Mouse (Mus musculus) CH12.LX (cell line): ENCODE results near the gene Mark4. TPM values are rescaled to one million over a fixed set of nuclear protein-coding genes. Genes with fewer than 3 reads are reported as not detected.

ENCODE experiments used
- DNase-seq: peaks from one replicate; pipeline ENCODE4 v3.0.0-alpha.2; 2013; ENCODE audit errors: extremely low read depth
- H3K27ac ChIP-seq: 2 replicates; pipeline ENCODE4 v1.5.1; 2012; ENCODE audit warnings: low read depth, mild to moderate bottlenecking, control low read depth, moderate library complexity; ENCODE audit not compliant: insufficient read depth
- H3K27me3 ChIP-seq: replicated peaks from 2 replicates; pipeline ENCODE3; 2012; ENCODE audit warnings: inconsistent platforms
- H3K36me3 ChIP-seq, 2 experiments: replicated peaks in 1 of 2; 2 replicates each; pipeline versions ENCODE3 to v1.6.1; 2012; ENCODE audit warnings: inconsistent platforms in 1 of 2, low read length in 1 of 2, mild to moderate bottlenecking in 1 of 2, mixed read lengths in 1 of 2, moderate library complexity in 1 of 2; ENCODE audit not compliant: control insufficient read depth in 1 of 2, insufficient read depth in 1 of 2
- H3K4me1 ChIP-seq, 2 experiments: 2 replicates each; pipeline ENCODE4 v1.6.1; 2012; ENCODE audit warnings: inconsistent platforms in 1 of 2, moderate library complexity in 1 of 2; ENCODE audit not compliant: insufficient read depth in 2 of 2, control insufficient read depth in 1 of 2
- H3K4me2 ChIP-seq: 2 replicates; pipeline ENCODE4 v1.6.1; 2012; ENCODE audit warnings: low read depth, mild to moderate bottlenecking, control low read depth; ENCODE audit not compliant: poor library complexity, insufficient read depth, severe bottlenecking
- H3K4me3 ChIP-seq, 3 experiments: fragments of 150-350 bp in 1 of 3; sonication (generic) in 1 of 3; replicated peaks in 1 of 3; 2 replicates each; pipeline versions ENCODE3 to v1.5.1; 2011 to 2012; ENCODE audit warnings: low read depth in 2 of 3, low read length in 2 of 3, mild to moderate bottlenecking in 2 of 3, moderate library complexity in 2 of 3, control low read depth in 1 of 3, improper control_type of control experiment in 1 of 3, inconsistent platforms in 1 of 3, mixed read lengths in 1 of 3; ENCODE audit not compliant: poor library complexity in 1 of 3
- H3K79me2 ChIP-seq: replicated peaks from 2 replicates; pipeline ENCODE4 v1.6.1; 2012; ENCODE audit warnings: mild to moderate bottlenecking, moderate library complexity; ENCODE audit not compliant: control insufficient read depth, poor library complexity, insufficient read depth, severe bottlenecking; ENCODE audit errors: extremely low read depth
- H3K9ac ChIP-seq: 2 replicates; pipeline ENCODE4 v1.6.1; 2012; ENCODE audit warnings: low read depth, mild to moderate bottlenecking, control low read depth, moderate library complexity; ENCODE audit not compliant: insufficient read depth
- H3K9me3 ChIP-seq: replicated peaks from 2 replicates; pipeline ENCODE3; 2012; ENCODE audit warnings: low read length, inconsistent platforms, mixed read lengths
- BHLHE40 ChIP-seq: IDR thresholded peaks from 2 replicates; pipeline ENCODE4 v1.6.1; 2011; ENCODE audit warnings: mild to moderate bottlenecking, low read depth, low read length, improper control_type of control experiment
- CTCF ChIP-seq, 2 experiments: IDR thresholded peaks in 1 of 2; conservative IDR thresholded peaks in 1 of 2; 2 replicates each; pipeline ENCODE4 v1.5.1; 2011 to 2012; ENCODE audit warnings: low read depth in 2 of 2, low read length in 2 of 2, improper control_type of control experiment in 1 of 2, inconsistent platforms in 1 of 2, mild to moderate bottlenecking in 1 of 2, moderate library complexity in 1 of 2
- IRF4 ChIP-seq: IDR thresholded peaks from 2 replicates; pipeline ENCODE4 v1.6.1; 2014; ENCODE audit warnings: low read depth, mild to moderate bottlenecking, inconsistent platforms, low read length, improper control_type of control experiment
- MAX ChIP-seq: IDR thresholded peaks from 2 replicates; pipeline ENCODE4 v1.6.1; 2011; ENCODE audit warnings: low read length, improper control_type of control experiment
- NELFE ChIP-seq: IDR thresholded peaks from 2 replicates; pipeline ENCODE4 v1.6.1; 2011; ENCODE audit warnings: low read depth, low read length, improper control_type of control experiment
- ZMIZ1 ChIP-seq: IDR thresholded peaks from 2 replicates; pipeline ENCODE4 v1.6.1; 2012; ENCODE audit warnings: low read depth, mild to moderate bottlenecking, inconsistent platforms, low read length, improper control_type of control experiment
- dilution Hi-C: fragments of 300-500 bp; cut with MboI; formaldehyde crosslinking; loops from 2 replicates; pipeline ENCODE4 v1.14.3; 2020; ENCODE audit warnings: low sequenced_read_pairs; ENCODE audit not compliant: extremely low pct_unique_long_range_greater_than_20kb, extremely low pct_ligation_motif_present
- in situ Hi-C: fragments of 300-500 bp; cut with MboI; formaldehyde crosslinking; loops from 3 replicates; pipeline ENCODE4 v1.14.3; 2019; ENCODE audit warnings: low sequenced_read_pairs, low pct_ligation_motif_present, low pct_unique_long_range_greater_than_20kb, mixed read lengths
- polyA plus RNA-seq: library from polyadenylated mRNA; unstranded; fragments of >175 nt; gene quantifications from 2 replicates; pipeline ENCODE4 v1.2.1, GENCODE M21; 2012; ENCODE audit warnings: low read depth; ENCODE audit not compliant: insufficient read length
- total RNA-seq, 2 experiments: library from RNA; depleted of rRNA; stranded (reverse); fragments of 300-350 nt in 1 of 2; fragments of >200 nt in 1 of 2; gene quantifications; 2 replicates each; pipeline ENCODE4 v1.2.3; 2012 to 2014

The Mark4 gene
- total and polyA plus RNA-seq, 3 experiments = 1.7 to 11.9 (median 7.3) TPM

DNA sequence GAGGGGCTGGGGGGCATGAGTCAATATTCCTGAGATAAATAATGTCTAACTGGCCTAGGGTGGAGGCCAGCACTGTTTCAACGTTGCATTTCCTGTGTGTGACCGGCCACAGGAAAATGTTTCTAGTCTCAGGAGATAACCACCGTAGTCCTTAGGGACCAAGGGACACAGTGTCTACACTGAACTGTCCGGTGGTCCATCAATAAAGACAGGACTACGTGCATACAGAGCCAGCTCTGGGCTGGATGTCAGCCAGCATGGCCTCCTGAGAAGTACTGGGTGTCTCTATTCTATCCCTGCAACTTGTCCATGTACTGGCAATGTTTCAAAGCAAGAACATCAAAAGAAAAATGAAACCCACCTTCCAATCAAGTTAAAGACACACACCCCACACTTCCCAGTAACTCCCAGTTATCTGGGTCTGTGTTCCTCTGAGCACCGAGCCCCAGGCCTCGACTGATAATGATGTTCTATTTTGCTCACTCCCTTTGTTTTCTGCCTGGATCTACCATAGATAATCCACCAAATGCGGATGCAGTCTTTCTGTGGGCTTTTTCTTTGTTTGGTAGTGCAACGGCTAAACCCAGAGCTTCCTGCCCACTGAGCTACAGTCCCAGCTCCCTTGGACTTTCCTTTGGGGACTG is 17.1 kb downstream of the Mark4 start:
- no peak for TF ChIP-seq BHLHE40
- TF ChIP-seq, all 38 proteins: peak for 0
- Histone ChIP-seq H3K9me3 (no peaks in the 10 kb centered on the region), H3K27me3 (no peaks in the 10 kb centered on the region), H3K4me2 (no peak overlapping the region), H3K4me1 (peaks cover 6 to 19% of the 10 kb centered on the region in 2 experiments; a peak in 2 of 4 replicates), H3K27ac (no peak overlapping the region), H3K79me2 (no peaks in the 10 kb centered on the region), H3K9ac (no peak overlapping the region), H3K36me3 (peaks cover 57 to 76% of the 10 kb centered on the region in 2 experiments), H3K4me3 (no peak overlapping the region)
- dilution Hi-C loops (no loop called here), in situ Hi-C loops (no loop called here)
- DNase-seq = no peak

DNA sequence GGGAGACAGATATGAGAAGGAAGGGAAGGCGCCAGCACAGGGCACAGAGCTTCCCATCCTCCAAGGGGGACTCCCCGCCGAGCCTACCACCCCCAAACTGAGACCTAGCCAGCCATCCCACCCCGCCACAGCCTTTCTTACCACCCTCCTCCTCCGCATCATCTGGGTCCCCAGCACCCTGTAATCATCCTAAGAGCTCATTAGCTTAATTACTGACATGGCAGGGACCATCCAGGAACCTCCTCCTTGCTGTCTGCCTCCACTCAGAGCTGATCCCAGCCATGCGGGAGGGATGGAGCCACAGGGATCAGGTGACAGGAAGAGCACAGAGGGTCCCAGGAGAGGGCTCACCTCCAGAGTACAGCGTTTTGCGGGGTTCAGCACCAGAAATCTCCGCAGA is 21.6 kb downstream of the Mark4 start:
- Histone ChIP-seq H3K27me3 (no peaks in the 10 kb centered on the region), H3K27ac (no peak overlapping the region), H3K4me1 (peaks cover 2 to 10% of the 10 kb centered on the region in 2 experiments; a peak in 1 of 4 replicates), H3K36me3 (peaks cover 61 to 85% of the 10 kb centered on the region in 2 experiments), H3K9ac (no peak overlapping the region), H3K9me3 (peaks cover 11% of the 10 kb centered on the region), H3K4me2 (no peak overlapping the region), H3K4me3 (no peak overlapping the region), H3K79me2 (no peaks in the 10 kb centered on the region)
- in situ Hi-C loops (no loop called here), dilution Hi-C loops (no loop called here)
- DNase-seq = no peak
- TF ChIP-seq ZMIZ1 = no peak

DNA sequence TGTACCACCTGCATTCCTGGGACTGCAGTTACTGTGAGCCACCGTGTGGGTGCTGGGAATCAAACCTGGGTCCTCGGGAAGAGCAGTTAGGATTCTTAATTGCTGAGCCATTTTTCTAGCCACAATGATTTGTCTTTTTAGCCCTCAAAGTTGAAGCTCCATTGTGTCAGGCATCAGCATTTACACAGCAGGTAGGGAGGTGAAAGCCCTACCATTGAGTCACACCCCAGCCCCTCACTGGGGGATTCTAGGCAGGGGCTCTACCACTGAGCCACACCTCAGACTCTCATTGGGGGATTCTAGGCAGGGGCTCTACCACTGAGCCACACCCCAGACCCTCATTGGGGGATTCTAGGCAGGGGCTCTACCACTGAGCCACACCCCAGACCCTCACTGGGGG is 22.3 kb downstream of the Mark4 start:
- H3K27ac ChIP-seq = no peak overlapping the region
- peaks cover 11% of the 10 kb centered on the region for H3K9me3 ChIP-seq
- H3K4me2 ChIP-seq = no peak overlapping the region
- no peak for DNase-seq
- in situ Hi-C loops = no loop called here
- no peaks in the 10 kb centered on the region for H3K27me3 ChIP-seq
- no peak for TF ChIP-seq NELFE
- dilution Hi-C loops = no loop called here
- H3K4me1 ChIP-seq = peaks cover under 1 to 3% of the 10 kb centered on the region in 2 experiments; a peak in 1 of 4 replicates
- H3K36me3 ChIP-seq = peaks cover 65 to 86% of the 10 kb centered on the region in 2 experiments
- H3K4me3 ChIP-seq = no peak overlapping the region
- H3K9ac ChIP-seq = no peak overlapping the region
- H3K79me2 ChIP-seq = no peaks in the 10 kb centered on the region

DNA sequence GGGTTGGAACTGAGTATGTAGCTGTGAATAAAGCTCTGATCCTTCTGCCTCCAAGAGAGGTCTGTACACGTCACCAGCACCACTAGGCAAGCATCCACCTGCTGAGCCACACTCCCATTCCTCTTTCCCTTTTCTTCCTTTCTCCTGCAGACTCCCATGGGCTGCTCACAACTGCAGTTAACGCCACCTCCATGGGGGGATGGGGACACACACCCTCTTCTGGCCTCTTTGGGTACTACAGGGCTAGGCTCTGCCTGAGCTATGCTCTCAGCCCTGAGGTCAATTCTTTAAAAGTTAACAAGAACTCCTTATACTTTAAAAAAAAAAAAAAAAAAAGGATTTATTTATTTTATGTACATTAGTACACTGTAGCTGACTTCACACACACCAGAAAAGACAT is 26.1 kb downstream of the Mark4 start:
- H3K27ac ChIP-seq = no peak overlapping the region
- no peak overlapping the region for H3K4me2 ChIP-seq
- dilution Hi-C loops = no loop called here
- no peaks in the 10 kb centered on the region for H3K27me3 ChIP-seq
- H3K4me3 ChIP-seq = no peak overlapping the region
- no peak overlapping the region for H3K9ac ChIP-seq
- DNase-seq = no peak
- peaks cover 11% of the 10 kb centered on the region for H3K9me3 ChIP-seq
- no peak for TF ChIP-seq IRF4
- TF ChIP-seq MAX = no peak
- peak in 1 of 2 experiments; percentile 12; a peak in 1 of 4 replicates for TF ChIP-seq CTCF (conservative IDR thresholded peaks at IDR 0.05 in 1 of 2, IDR thresholded peaks at IDR 0.05 in 1 of 2; ENCODE audit: low read depth in 2 of 2, low read length in 2 of 2)
- no peaks in the 10 kb centered on the region for H3K79me2 ChIP-seq
- no peaks in the 10 kb centered on the region for H3K4me1 ChIP-seq
- H3K36me3 ChIP-seq = peaks cover 80 to 96% of the 10 kb centered on the region in 2 experiments
- in situ Hi-C loops = no loop called here
